Mouse (Mus musculus): ENCODE data around the gene Ccdc190. TPM values are rescaled to one million over a fixed set of nuclear protein-coding genes. Genes with fewer than 3 reads are reported as not detected.

Gene Ccdc190
- polyA plus RNA-seq, 1 experiment from 2014 or later: not detected

GRCm38 (mm10) chr1:169919211-169919610, 9.2 kb upstream of the Ccdc190 start:
- no peaks in the 10 kb centered on the region for H3K36me3 ChIP-seq (ENCODE audit: control insufficient read depth, insufficient read depth, low read length)
- WGBS: 4% methylated on average over 11 of the region's 11 CpGs
- no peaks in the 10 kb centered on the region for H3K27me3 ChIP-seq (ENCODE audit: control insufficient read depth, insufficient read depth, low read length)
- H3K9me3 ChIP-seq (ENCODE audit: control insufficient read depth, low read depth, low read length): no peaks in the 10 kb centered on the region
- H3K9ac ChIP-seq (replicated peaks; ENCODE audit: low read depth, low read length): no peak overlapping the region
- H3K4me2 ChIP-seq (replicated peaks; ENCODE audit: low read depth, low read length): peak overlapping the region; percentile 27; the same call in 1 of the 2 replicates
- peaks cover 7% of the 10 kb centered on the region; the same call in 1 of the 2 replicates for H3K4me1 ChIP-seq (ENCODE audit: control insufficient read depth, insufficient read depth, low read length)
- H3K27ac ChIP-seq (ENCODE audit: low read length): no peak overlapping the region
- H3K4me3 ChIP-seq (ENCODE audit: low read depth, low read length): no peak overlapping the region
- peak; percentile 43; the same call in 1 of the 2 replicates for ATAC-seq (ENCODE audit: insufficient number of reproducible peaks, insufficient read depth, low FRiP score, low read depth)

GRCm38 (mm10) chr1:169921710-169922211, 6.7 kb upstream of the Ccdc190 start:
- Histone ChIP-seq H3K4me3 (ENCODE audit: low read depth, low read length) (no peak overlapping the region), H3K27me3 (ENCODE audit: control insufficient read depth, insufficient read depth, low read length) (no peaks in the 10 kb centered on the region), H3K36me3 (ENCODE audit: control insufficient read depth, insufficient read depth, low read length) (no peaks in the 10 kb centered on the region), H3K27ac (ENCODE audit: low read length) (no peak overlapping the region), H3K9me3 (ENCODE audit: control insufficient read depth, low read depth, low read length) (no peaks in the 10 kb centered on the region), H3K9ac (replicated peaks; ENCODE audit: low read depth, low read length) (no peak overlapping the region), H3K4me2 (replicated peaks; ENCODE audit: low read depth, low read length) (0 out of 2 replicates have a peak overlapping the region, but pooled peaks have one; percentile 13), H3K4me1 (ENCODE audit: control insufficient read depth, insufficient read depth, low read length) (peaks cover 4% of the 10 kb centered on the region; the same call in 1 of the 2 replicates)
- ATAC-seq (ENCODE audit: insufficient number of reproducible peaks, insufficient read depth, low FRiP score, low read depth): peak; percentile 68
- 31% methylated on average over 8 of the region's 8 CpGs for WGBS

DNA sequence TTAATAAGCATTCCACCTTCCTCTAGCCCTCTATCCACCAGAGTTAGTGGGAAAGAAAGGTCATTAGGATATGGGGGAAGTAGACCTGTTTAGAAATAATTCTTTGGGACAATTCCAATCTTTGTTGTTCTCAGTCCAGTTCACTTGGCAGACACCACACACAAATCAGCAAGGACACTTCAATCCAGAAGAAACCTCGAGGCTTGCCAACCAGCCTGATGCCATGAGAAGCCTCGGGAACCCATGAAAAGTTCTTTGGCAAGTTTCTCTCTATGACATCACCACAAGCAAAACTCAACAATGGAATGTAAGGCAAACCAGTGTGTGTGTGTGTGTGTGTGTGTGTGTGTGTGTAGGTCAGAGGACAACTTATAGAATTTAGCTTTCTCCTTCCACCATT, 3.9 kb upstream of the Ccdc190 start:
- Histone ChIP-seq H3K4me2 (replicated peaks; ENCODE audit: low read depth, low read length) (no peak overlapping the region), H3K36me3 (ENCODE audit: control insufficient read depth, insufficient read depth, low read length) (no peaks in the 10 kb centered on the region), H3K9ac (replicated peaks; ENCODE audit: low read depth, low read length) (no peak overlapping the region), H3K27ac (ENCODE audit: low read length) (no peak overlapping the region), H3K9me3 (ENCODE audit: control insufficient read depth, low read depth, low read length) (no peaks in the 10 kb centered on the region), H3K27me3 (ENCODE audit: control insufficient read depth, insufficient read depth, low read length) (no peaks in the 10 kb centered on the region), H3K4me3 (ENCODE audit: low read depth, low read length) (no peak overlapping the region), H3K4me1 (ENCODE audit: control insufficient read depth, insufficient read depth, low read length) (peaks cover 7% of the 10 kb centered on the region; the same call in 1 of the 2 replicates)
- ATAC-seq (ENCODE audit: insufficient number of reproducible peaks, insufficient read depth, low FRiP score, low read depth): no peak
- WGBS: 82% methylated on average over 2 of the region's 2 CpGs

- H3K4me3 ChIP-seq (ENCODE audit: low read depth, low read length): no peak overlapping the region
- H3K4me2 ChIP-seq (replicated peaks; ENCODE audit: low read depth, low read length): no peak overlapping the region; the same call in 1 of the 2 replicates
- H3K27ac ChIP-seq (ENCODE audit: low read length): no peak overlapping the region
- 63% methylated on average over 8 of the region's 8 CpGs for WGBS
- H3K4me1 ChIP-seq (ENCODE audit: control insufficient read depth, insufficient read depth, low read length): peaks cover 7% of the 10 kb centered on the region; the same call in 1 of the 2 replicates
- no peak overlapping the region for H3K9ac ChIP-seq (replicated peaks; ENCODE audit: low read depth, low read length)
- no peaks in the 10 kb centered on the region for H3K9me3 ChIP-seq (ENCODE audit: control insufficient read depth, low read depth, low read length)
- ATAC-seq (ENCODE audit: insufficient number of reproducible peaks, insufficient read depth, low FRiP score, low read depth): no peak
- no peaks in the 10 kb centered on the region for H3K36me3 ChIP-seq (ENCODE audit: control insufficient read depth, insufficient read depth, low read length)
- H3K27me3 ChIP-seq (ENCODE audit: control insufficient read depth, insufficient read depth, low read length): no peaks in the 10 kb centered on the region
Measured at GRCm38 (mm10) chr1:169927753-169928369, 587 bp upstream of the Ccdc190 start.

DNA sequence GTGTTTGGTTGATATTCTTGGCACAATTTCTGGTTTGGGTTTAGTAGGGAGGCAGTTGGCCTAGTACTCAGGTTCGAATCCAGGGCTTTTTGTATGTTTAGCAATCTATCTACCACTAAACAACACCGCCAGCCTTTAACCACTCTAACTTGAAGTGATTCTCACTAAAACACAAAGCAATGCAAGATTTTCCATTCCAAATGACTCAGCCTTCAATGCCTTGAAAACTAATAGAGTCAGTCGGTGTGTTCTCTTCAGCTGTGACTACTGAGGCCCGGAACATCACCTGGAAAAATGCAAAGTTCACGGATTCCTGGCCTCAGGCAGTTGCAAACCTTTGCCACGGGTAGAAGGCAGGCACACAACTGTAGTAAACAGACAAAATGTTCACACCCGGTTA, 3.2 kb downstream of the Ccdc190 start:
- H3K4me1 ChIP-seq (ENCODE audit: control insufficient read depth, insufficient read depth, low read length): peaks cover 7% of the 10 kb centered on the region; the same call in 1 of the 2 replicates
- H3K9me3 ChIP-seq (ENCODE audit: control insufficient read depth, low read depth, low read length): no peaks in the 10 kb centered on the region
- no peaks in the 10 kb centered on the region for H3K27me3 ChIP-seq (ENCODE audit: control insufficient read depth, insufficient read depth, low read length)
- WGBS: 81% methylated on average over 7 of the region's 7 CpGs
- no peak overlapping the region for H3K9ac ChIP-seq (replicated peaks; ENCODE audit: low read depth, low read length)
- H3K36me3 ChIP-seq (ENCODE audit: control insufficient read depth, insufficient read depth, low read length): no peaks in the 10 kb centered on the region
- ATAC-seq (ENCODE audit: insufficient number of reproducible peaks, insufficient read depth, low FRiP score, low read depth): no peak
- no peak overlapping the region for H3K27ac ChIP-seq (ENCODE audit: low read length)
- no peak overlapping the region for H3K4me2 ChIP-seq (replicated peaks; ENCODE audit: low read depth, low read length)
- no peak overlapping the region for H3K4me3 ChIP-seq (ENCODE audit: low read depth, low read length)

GRCm38 (mm10) chr1:169932122-169932746, 3.8 kb downstream of the Ccdc190 start:
- no peaks in the 10 kb centered on the region for H3K27me3 ChIP-seq (ENCODE audit: control insufficient read depth, insufficient read depth, low read length)
- ATAC-seq (ENCODE audit: insufficient number of reproducible peaks, insufficient read depth, low FRiP score, low read depth): 0 out of 2 replicates have a peak, but pooled peaks have one; percentile 6
- H3K9ac ChIP-seq (replicated peaks; ENCODE audit: low read depth, low read length): no peak overlapping the region
- 65% methylated on average over 7 of the region's 7 CpGs for WGBS
- H3K36me3 ChIP-seq (ENCODE audit: control insufficient read depth, insufficient read depth, low read length): no peaks in the 10 kb centered on the region
- H3K4me1 ChIP-seq (ENCODE audit: control insufficient read depth, insufficient read depth, low read length): peaks cover 7% of the 10 kb centered on the region; the same call in 1 of the 2 replicates
- H3K9me3 ChIP-seq (ENCODE audit: control insufficient read depth, low read depth, low read length): no peaks in the 10 kb centered on the region
- H3K4me2 ChIP-seq (replicated peaks; ENCODE audit: low read depth, low read length): no peak overlapping the region
- no peak overlapping the region for H3K27ac ChIP-seq (ENCODE audit: low read length)
- no peak overlapping the region for H3K4me3 ChIP-seq (ENCODE audit: low read depth, low read length)

GRCm38 (mm10) chr1:169934005-169934725, 5.7 kb downstream of the Ccdc190 start:
- H3K36me3 ChIP-seq (ENCODE audit: control insufficient read depth, insufficient read depth, low read length): no peaks in the 10 kb centered on the region
- no peak for ATAC-seq (ENCODE audit: insufficient number of reproducible peaks, insufficient read depth, low FRiP score, low read depth)
- no peaks in the 10 kb centered on the region for H3K27me3 ChIP-seq (ENCODE audit: control insufficient read depth, insufficient read depth, low read length)
- 51% methylated on average over 16 of the region's 16 CpGs for WGBS
- no peak overlapping the region for H3K9ac ChIP-seq (replicated peaks; ENCODE audit: low read depth, low read length)
- H3K4me3 ChIP-seq (ENCODE audit: low read depth, low read length): no peak overlapping the region
- no peaks in the 10 kb centered on the region for H3K4me1 ChIP-seq (ENCODE audit: control insufficient read depth, insufficient read depth, low read length)
- no peak overlapping the region for H3K27ac ChIP-seq (ENCODE audit: low read length)
- no peaks in the 10 kb centered on the region for H3K9me3 ChIP-seq (ENCODE audit: control insufficient read depth, low read depth, low read length)
- no peak overlapping the region; the same call in 1 of the 2 replicates for H3K4me2 ChIP-seq (replicated peaks; ENCODE audit: low read depth, low read length)

DNA sequence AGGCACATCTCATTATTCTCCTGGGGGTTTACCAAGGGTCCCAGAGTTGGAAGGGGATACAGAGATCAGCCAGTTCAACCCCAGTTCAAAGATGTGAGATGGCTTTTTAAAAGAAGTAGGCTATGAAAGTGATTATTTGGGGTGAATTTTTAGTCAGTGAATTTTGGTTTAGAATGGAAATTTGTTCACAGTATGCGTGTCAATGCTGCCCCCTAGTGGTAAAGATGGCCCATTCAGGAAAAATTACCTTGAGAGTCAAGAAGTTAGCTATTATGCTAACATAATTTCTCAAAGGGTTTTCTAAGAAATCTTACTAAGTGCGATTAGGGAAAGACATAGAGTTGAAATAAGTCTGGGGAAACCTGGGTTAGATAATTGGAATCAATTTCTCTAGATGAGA, 10.9 kb downstream of the Ccdc190 start:
- Histone ChIP-seq H3K4me1 (ENCODE audit: control insufficient read depth, insufficient read depth, low read length) (no peaks in the 10 kb centered on the region), H3K4me2 (replicated peaks; ENCODE audit: low read depth, low read length) (no peak overlapping the region), H3K27ac (ENCODE audit: low read length) (no peak overlapping the region), H3K9ac (replicated peaks; ENCODE audit: low read depth, low read length) (no peak overlapping the region), H3K36me3 (ENCODE audit: control insufficient read depth, insufficient read depth, low read length) (no peaks in the 10 kb centered on the region), H3K27me3 (ENCODE audit: control insufficient read depth, insufficient read depth, low read length) (no peaks in the 10 kb centered on the region), H3K9me3 (ENCODE audit: control insufficient read depth, low read depth, low read length) (no peaks in the 10 kb centered on the region), H3K4me3 (ENCODE audit: low read depth, low read length) (no peak overlapping the region)
- no peak for ATAC-seq (ENCODE audit: insufficient number of reproducible peaks, insufficient read depth, low FRiP score, low read depth)
- WGBS: 2% methylated on average over 2 of the region's 2 CpGs
